Mouse (Mus musculus) liver, embryonic 15.5 days (tissue): ENCODE results near the gene 1700020D05Rik. TPM values are rescaled to one million over a fixed set of nuclear protein-coding genes. Genes with fewer than 3 reads are reported as not detected.

ENCODE experiments used
- ATAC-seq: fragments of 200-750 bp; cut with Nextera tagmentation; 2 replicates; pipeline ENCODE4 v1.8.0; 2017; ENCODE audit warnings: moderate number of reproducible peaks, mild to moderate bottlenecking, moderate library complexity; ENCODE audit not compliant: insufficient read depth
- H3K27ac ChIP-seq: fragments of 300-500 bp; sonication (generic); replicated peaks from 2 replicates; pipeline ENCODE4 v1.5.1; 2015; ENCODE audit warnings: mild to moderate bottlenecking, inconsistent platforms
- H3K27me3 ChIP-seq: fragments of 300-500 bp; sonication (generic); 2 replicates; pipeline ENCODE4 v1.6.1; 2015; ENCODE audit warnings: mild to moderate bottlenecking, inconsistent platforms
- H3K36me3 ChIP-seq: fragments of 300-500 bp; sonication (generic); replicated peaks from 2 replicates; pipeline ENCODE4 v1.6.1; 2015; ENCODE audit warnings: moderate library complexity, mild to moderate bottlenecking, inconsistent platforms
- H3K4me1 ChIP-seq: fragments of 300-500 bp; sonication (generic); replicated peaks from 2 replicates; pipeline ENCODE4 v1.6.1; 2015; ENCODE audit warnings: inconsistent platforms
- H3K4me2 ChIP-seq: fragments of 300-500 bp; sonication (generic); 2 replicates; pipeline ENCODE4 v1.6.1; 2015; ENCODE audit warnings: moderate library complexity, mild to moderate bottlenecking, inconsistent platforms
- H3K4me3 ChIP-seq: fragments of 300-500 bp; sonication (generic); replicated peaks from 2 replicates; pipeline ENCODE4 v1.5.1; 2015; ENCODE audit warnings: mild to moderate bottlenecking, inconsistent platforms
- H3K9ac ChIP-seq: fragments of 300-500 bp; sonication (generic); 2 replicates; pipeline ENCODE4 v1.6.1; 2015; ENCODE audit warnings: moderate library complexity, mild to moderate bottlenecking, inconsistent platforms
- H3K9me3 ChIP-seq: fragments of 300-500 bp; sonication (generic); replicated peaks from 2 replicates; pipeline ENCODE4 v1.6.1; 2016; ENCODE audit warnings: inconsistent platforms
- whole genome bisulfite sequencing: fragments of 180-500 bp; shearing (Covaris S2); methylation state at CpG from one replicate; pipeline ENCODE4 v1.1.7; 2015; ENCODE audit warnings: mixed read lengths; ENCODE audit not compliant: insufficient replicate concordance; 5-methylcytosine and 5-hydroxymethylcytosine counted together
- polyA plus RNA-seq: library from polyadenylated mRNA; unstranded; fragments of >200 nt; fragmentation: Nextera tagmentation; extraction: Ambion mirVana; gene quantifications from 2 replicates; pipeline ENCODE4 v1.2.1, GENCODE M21; 2015

1700020D05Rik gene
- polyA plus RNA-seq, 1 experiment from 2014 or later, result 0.12 TPM

DNA sequence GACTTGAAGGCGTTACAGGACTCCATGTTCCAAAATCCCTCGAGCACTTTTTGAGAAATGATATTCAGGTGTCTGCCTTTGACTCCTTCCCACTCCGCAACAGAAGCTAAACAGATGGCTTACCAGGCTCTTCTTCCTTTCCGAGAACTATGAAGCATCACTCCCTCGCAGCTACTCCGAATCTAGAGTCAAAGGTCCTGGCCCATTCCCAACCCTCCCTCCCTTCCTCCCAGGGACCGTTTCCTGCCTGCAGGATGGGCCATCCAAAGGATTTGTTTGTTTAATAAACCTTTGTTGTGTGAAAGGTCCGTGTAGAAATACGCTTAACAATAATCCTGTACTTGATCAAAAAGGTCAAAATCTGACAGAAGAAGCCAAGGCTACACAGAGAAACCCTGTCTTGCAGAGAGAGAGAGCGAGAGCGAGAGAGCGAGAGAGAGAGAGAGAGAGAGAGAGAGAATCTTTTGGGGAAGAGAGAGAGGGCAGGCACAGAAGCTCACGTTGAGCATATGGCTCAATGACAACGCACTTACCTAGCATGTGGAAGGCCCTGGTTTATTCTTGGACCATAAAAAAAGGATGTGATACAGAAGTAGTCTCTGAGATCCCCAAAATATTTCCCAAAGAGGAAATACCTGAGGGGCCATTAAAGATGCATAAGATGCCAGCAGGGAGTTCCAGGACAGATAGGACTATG lies 45.7 kb downstream of the 1700020D05Rik start, which contains the start of gene Ccdc85b:
Gene Ccdc85b, minus strand, starts transcription at position 149 of the 697 bp plus-strand sequence.
- peak; percentile 5; the same call in 1 of the 2 replicates for ATAC-seq
- Histone ChIP-seq H3K36me3 (no peaks in the 10 kb centered on the region; the same call in 1 of the 2 replicates), H3K27me3 (peaks cover 10% of the 10 kb centered on the region), H3K9me3 (no peaks in the 10 kb centered on the region), H3K9ac (peak within 1 kb of the TSS; percentile 75), H3K4me2 (peak within 1 kb of the TSS; percentile 100), H3K4me1 (peaks cover 57% of the 10 kb centered on the region), H3K27ac (peak within 1 kb of the TSS; percentile 77), H3K4me3 (peak within 1 kb of the TSS; percentile 76)
- WGBS, result 11% methylated on average over 14 of the region's 14 CpGs

GRCm38 (mm10) chr19:5456922-5457745 lies 46.5 kb downstream of the 1700020D05Rik start:
- peak overlapping the region; percentile 75 for H3K9ac ChIP-seq
- peaks cover 57% of the 10 kb centered on the region for H3K4me1 ChIP-seq
- peak overlapping the region; percentile 77 for H3K27ac ChIP-seq
- peak overlapping the region; percentile 100 for H3K4me2 ChIP-seq
- H3K4me3 ChIP-seq, result peak overlapping the region; percentile 76
- peaks cover 10% of the 10 kb centered on the region for H3K27me3 ChIP-seq
- H3K9me3 ChIP-seq, result no peaks in the 10 kb centered on the region
- ATAC-seq, result peak; percentile 85
- under 1% methylated on average over 70 of the region's 70 CpGs for WGBS
- H3K36me3 ChIP-seq, result no peaks in the 10 kb centered on the region; the same call in 1 of the 2 replicates

DNA sequence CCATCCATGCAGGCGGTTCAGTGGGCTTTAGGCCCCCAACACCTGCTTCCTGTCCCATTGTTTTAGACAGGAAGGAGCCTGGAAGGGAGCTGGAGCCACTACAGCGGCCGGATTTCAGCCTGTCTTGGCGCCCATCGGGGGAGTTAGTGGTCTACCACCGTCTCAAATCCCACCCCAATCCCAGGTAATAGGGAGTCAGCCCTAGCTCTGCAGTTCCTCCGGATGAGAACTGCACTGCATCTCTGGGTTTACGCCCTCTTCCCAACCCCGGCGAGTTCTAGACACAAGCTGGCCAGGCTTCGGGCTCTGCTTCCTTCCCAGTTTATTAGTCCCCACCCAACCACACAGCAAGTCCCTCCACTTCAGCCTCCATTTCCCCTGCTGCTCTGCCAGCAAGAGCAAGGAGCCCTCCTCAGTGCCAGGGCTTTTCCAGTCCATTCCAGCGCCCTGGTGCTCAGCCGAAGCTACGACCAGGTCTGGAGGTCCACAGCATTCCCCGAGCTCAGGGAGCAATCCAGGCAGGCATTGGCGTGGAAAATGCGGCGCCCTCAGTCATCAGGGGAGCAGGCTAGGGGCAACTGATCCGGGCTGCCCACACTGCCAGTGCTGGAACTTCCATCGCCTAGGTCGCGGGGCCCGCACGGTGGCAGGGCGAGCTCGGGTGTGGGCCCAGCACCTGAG lies 47.2 kb downstream of the 1700020D05Rik start:
- WGBS, result 3% methylated on average over 26 of the region's 26 CpGs
- H3K4me1 ChIP-seq, result peaks cover 56% of the 10 kb centered on the region
- H3K27ac ChIP-seq, result peak overlapping the region; percentile 77; the same call in 1 of the 2 replicates
- no peaks in the 10 kb centered on the region; the same call in 1 of the 2 replicates for H3K36me3 ChIP-seq
- H3K9ac ChIP-seq, result peak overlapping the region; percentile 75
- H3K9me3 ChIP-seq, result no peaks in the 10 kb centered on the region
- H3K27me3 ChIP-seq, result peaks cover 14% of the 10 kb centered on the region
- ATAC-seq, result no peak
- peak overlapping the region; percentile 100 for H3K4me2 ChIP-seq
- peak overlapping the region; percentile 76 for H3K4me3 ChIP-seq

DNA sequence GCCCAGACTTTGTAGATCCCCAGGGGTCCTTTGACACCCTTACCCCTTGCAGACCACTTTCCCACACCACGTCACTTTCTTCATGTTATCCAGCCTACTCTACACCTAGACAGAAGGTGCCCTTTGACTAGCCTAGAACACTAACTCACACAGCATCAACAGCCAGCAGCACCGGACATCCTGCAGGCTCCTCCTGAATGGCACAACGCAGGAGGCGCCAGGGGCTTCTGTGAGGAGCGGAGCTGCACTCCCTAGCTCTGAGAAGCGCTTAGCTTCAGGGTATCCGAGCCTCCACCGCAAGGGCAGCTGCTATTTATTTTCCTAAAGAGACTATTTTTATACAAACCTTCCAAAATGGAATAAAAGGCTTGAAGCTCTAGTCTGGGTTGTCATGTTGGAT lies 48.0 kb downstream of the 1700020D05Rik start:
- no peak for ATAC-seq
- Histone ChIP-seq H3K4me2 (peak overlapping the region; percentile 100), H3K36me3 (no peaks in the 10 kb centered on the region), H3K9ac (no peak overlapping the region), H3K4me1 (peaks cover 47% of the 10 kb centered on the region), H3K9me3 (no peaks in the 10 kb centered on the region), H3K4me3 (peak overlapping the region; percentile 76; the same call in 1 of the 2 replicates), H3K27me3 (peaks cover 23% of the 10 kb centered on the region), H3K27ac (no peak overlapping the region)
- 59% methylated on average over 8 of the region's 8 CpGs for WGBS

GRCm38 (mm10) chr19:5455037-5455436 lies 48.5 kb downstream of the 1700020D05Rik start:
- H3K27ac ChIP-seq, result no peak overlapping the region
- H3K27me3 ChIP-seq, result peaks cover 28% of the 10 kb centered on the region
- H3K4me2 ChIP-seq, result peak overlapping the region; percentile 100
- WGBS, result 73% methylated on average over 12 of the region's 12 CpGs
- H3K36me3 ChIP-seq, result no peaks in the 10 kb centered on the region
- peaks cover 44% of the 10 kb centered on the region for H3K4me1 ChIP-seq
- no peaks in the 10 kb centered on the region for H3K9me3 ChIP-seq
- no peak for ATAC-seq
- no peak overlapping the region for H3K9ac ChIP-seq
- no peak overlapping the region for H3K4me3 ChIP-seq

Other genes with a start within 250 kb of the 1700020D05Rik start
- gene Pacs1, start 230.7 kb downstream of the 1700020D05Rik start, polyA plus RNA-seq, result 8.6 TPM in 2 replicates
- gene Sf3b2, start 208.3 kb downstream of the 1700020D05Rik start, polyA plus RNA-seq, result 113 and 114 TPM in 2 replicates
- 0.06 and 0.09 TPM in 2 replicates for gene Gal3st3, start 205.5 kb downstream of the 1700020D05Rik start, polyA plus RNA-seq
- not detected in 2 replicates for gene Catsper1, start 168.0 kb downstream of the 1700020D05Rik start, polyA plus RNA-seq
- gene Cst6, start 154.2 kb downstream of the 1700020D05Rik start, polyA plus RNA-seq, result not detected in 2 replicates
- gene Eif1ad, start 137.0 kb downstream of the 1700020D05Rik start, polyA plus RNA-seq, result 26.0 and 26.5 TPM in 2 replicates
- 216 and 231 TPM in 2 replicates for gene Banf1, start 136.6 kb downstream of the 1700020D05Rik start, polyA plus RNA-seq
- gene Sart1, start 115.1 kb downstream of the 1700020D05Rik start, polyA plus RNA-seq, result 26.5 and 31.5 TPM in 2 replicates
- 0.46 TPM in 1 of 2 replicates, not detected in the other for gene Tsga10ip, start 101.3 kb downstream of the 1700020D05Rik start, polyA plus RNA-seq
- gene Drap1, start 78.8 kb downstream of the 1700020D05Rik start, polyA plus RNA-seq, result 61.1 and 64.6 TPM in 2 replicates
- 17.6 and 19.8 TPM in 2 replicates for gene AI837181, start 78.6 kb downstream of the 1700020D05Rik start, polyA plus RNA-seq
- gene Fosl1, start 56.2 kb downstream of the 1700020D05Rik start, polyA plus RNA-seq, result not detected in 2 replicates
- 1.6 TPM in 2 replicates for gene Ccdc85b, start 45.9 kb downstream of the 1700020D05Rik start, polyA plus RNA-seq
- gene Fibp, start 43.2 kb downstream of the 1700020D05Rik start, polyA plus RNA-seq, result 25.3 and 28.6 TPM in 2 replicates
- 0.53 and 0.54 TPM in 2 replicates for gene Ctsw, start 35.3 kb downstream of the 1700020D05Rik start, polyA plus RNA-seq
- gene Efemp2, start 29.8 kb downstream of the 1700020D05Rik start, polyA plus RNA-seq, result 16.0 and 17.5 TPM in 2 replicates
- 14.0 and 16.4 TPM in 2 replicates for gene Mus81, start 15.4 kb downstream of the 1700020D05Rik start, polyA plus RNA-seq
- 992 and 1,073 TPM in 2 replicates for gene Cfl1, start 13.3 kb downstream of the 1700020D05Rik start, polyA plus RNA-seq
- 6.8 and 7.0 TPM in 2 replicates for gene Snx32, start 6.8 kb upstream of the 1700020D05Rik start, polyA plus RNA-seq
- 0.05 TPM in 1 of 2 replicates, not detected in the other for gene Ovol1, start 56.9 kb upstream of the 1700020D05Rik start, polyA plus RNA-seq
- gene Ap5b1, start 64.2 kb upstream of the 1700020D05Rik start, polyA plus RNA-seq, result 3.6 and 4.0 TPM in 2 replicates
- gene Rnaseh2c, start 98.1 kb upstream of the 1700020D05Rik start, polyA plus RNA-seq, result 100 and 122 TPM in 2 replicates
- gene Kat5, start 106.5 kb upstream of the 1700020D05Rik start, polyA plus RNA-seq, result 16.2 and 17.4 TPM in 2 replicates
- gene Rela, start 133.7 kb upstream of the 1700020D05Rik start, polyA plus RNA-seq, result 23.3 and 24.2 TPM in 2 replicates
- gene Sipa1, start 159.9 kb upstream of the 1700020D05Rik start, polyA plus RNA-seq, result 28.2 and 32.5 TPM in 2 replicates
- 16.8 and 18.4 TPM in 2 replicates for gene Map3k11, start 185.0 kb upstream of the 1700020D05Rik start, polyA plus RNA-seq
- gene Pcnx3, start 185.1 kb upstream of the 1700020D05Rik start, polyA plus RNA-seq, result 9.2 and 12.1 TPM in 2 replicates
- 0.15 and 0.28 TPM in 2 replicates for gene Kcnk7, start 200.6 kb upstream of the 1700020D05Rik start, polyA plus RNA-seq
- 110 and 121 TPM in 2 replicates for gene Ehbp1l1, start 222.5 kb upstream of the 1700020D05Rik start, polyA plus RNA-seq
- gene Fam89b, start 225.9 kb upstream of the 1700020D05Rik start, polyA plus RNA-seq, result 39.3 and 39.8 TPM in 2 replicates
- 1.2 and 3.4 TPM in 2 replicates for gene Ltbp3, start 237.1 kb upstream of the 1700020D05Rik start, polyA plus RNA-seq